Mouse (Mus musculus) B cell, adult 2 months (primary cell): ENCODE data around the gene Rin1.

ENCODE experiments used
- DNase-seq, 2 experiments: peaks; one replicate each; pipeline ENCODE4 v3.0.0; 2022

Rin1 gene

GRCm38 (mm10) chr19:5045531-5045930, 4.8 kb upstream of the Rin1 start:
- DNase-seq: no peak

GRCm38 (mm10) chr19:5048138-5049056, 1.9 kb upstream of the Rin1 start:
- no peak for DNase-seq

GRCm38 (mm10) chr19:5049325-5049724, 956 bp upstream of the Rin1 start:
- DNase-seq: no peak

GRCm38 (mm10) chr19:5051031-5051430, 750 bp downstream of the Rin1 start:
- DNase-seq: no peak

GRCm38 (mm10) chr19:5051515-5051914, 1.2 kb downstream of the Rin1 start:
- no peak for DNase-seq

- no peak for DNase-seq
Observed at GRCm38 (mm10) chr19:5052166-5052822, 2.0 kb downstream of the Rin1 start.

- DNase-seq: no peak
Observed at GRCm38 (mm10) chr19:5052853-5053252, 2.6 kb downstream of the Rin1 start.

- peak; percentile 78 for DNase-seq
Observed at GRCm38 (mm10) chr19:5053909-5054308, 3.6 kb downstream of the Rin1 start.

- peak; percentile 46 to 50 for DNase-seq
Observed at GRCm38 (mm10) chr19:5056251-5056650, 6.0 kb downstream of the Rin1 start.

- DNase-seq: no peak
Observed at GRCm38 (mm10) chr19:5057876-5058775, 7.8 kb downstream of the Rin1 start.

GRCm38 (mm10) chr19:5058801-5059771, 8.8 kb downstream of the Rin1 start:
- DNase-seq: no peak

GRCm38 (mm10) chr19:5060365-5061330, 10.4 kb downstream of the Rin1 start:
- no peak for DNase-seq

GRCm38 (mm10) chr19:5062041-5062440, 11.8 kb downstream of the Rin1 start:
- DNase-seq: no peak

- no peak for DNase-seq
Observed at GRCm38 (mm10) chr19:5062446-5062845, 12.2 kb downstream of the Rin1 start.

- no peak for DNase-seq
Observed at GRCm38 (mm10) chr19:5065104-5065503, 14.8 kb downstream of the Rin1 start.

GRCm38 (mm10) chr19:5067040-5067799, 16.9 kb downstream of the Rin1 start:
- DNase-seq: no peak

- no peak for DNase-seq
Observed at GRCm38 (mm10) chr19:5067867-5068569, 17.7 kb downstream of the Rin1 start, which contains the start of gene Cd248. TSS of gene Cd248 (plus strand) at chr19:5068078.

- no peak for DNase-seq
Observed at GRCm38 (mm10) chr19:5068570-5069234, 18.4 kb downstream of the Rin1 start.
